ENCODE assay signal across 10 mouse cellular contexts in the genomic region with DNA sequence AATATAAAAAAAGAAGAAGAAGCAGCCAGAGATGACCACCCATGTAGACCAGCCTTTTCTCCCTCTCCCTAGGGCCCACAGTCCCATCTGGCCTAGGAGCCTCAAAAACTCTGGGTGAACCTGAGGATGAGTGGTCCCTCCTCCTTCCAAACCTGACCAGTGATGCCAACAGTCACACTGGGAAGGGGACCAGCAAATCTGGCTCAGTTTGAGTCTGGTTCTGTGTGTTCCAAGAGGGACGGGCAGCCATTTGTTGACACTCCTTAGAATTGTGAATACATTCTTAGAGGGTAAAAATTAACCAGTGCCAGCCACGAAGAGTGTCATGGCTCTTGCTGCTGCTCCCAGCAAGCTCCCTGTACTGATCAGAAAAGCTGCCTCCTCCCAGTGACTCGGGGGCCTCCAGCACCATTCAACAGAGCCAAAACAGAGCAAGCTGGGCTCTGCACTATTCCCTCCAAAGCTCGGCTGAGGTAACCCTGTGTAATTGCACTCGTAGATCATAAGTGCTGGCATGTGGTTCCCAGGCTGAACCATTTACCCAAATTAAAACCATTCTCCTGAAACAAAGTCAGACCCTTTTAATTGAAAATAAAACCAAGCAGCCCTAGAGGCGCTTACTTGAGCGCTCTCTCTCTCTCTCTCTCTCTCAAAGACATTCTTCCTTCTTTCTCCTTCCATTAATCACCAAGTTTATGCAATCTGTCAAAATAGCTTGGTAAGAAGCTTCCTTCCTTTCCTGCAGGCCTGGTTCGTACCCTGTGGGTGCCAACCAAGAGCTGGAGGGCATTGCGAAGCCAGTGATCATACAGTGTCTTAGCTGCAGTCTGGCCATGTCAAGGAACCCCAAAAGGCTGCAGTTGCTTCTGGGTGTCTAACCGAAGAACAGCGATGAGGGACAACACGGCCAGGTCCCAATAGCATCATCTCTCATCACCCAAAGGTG. TPM values are rescaled to one million over a fixed set of nuclear protein-coding genes. Genes with fewer than 3 reads are reported as not detected.
DNase-seq lines count a peak whose midpoint lies in the region; ATAC-seq and TF ChIP-seq lines count a peak whose summit lies in the region.
"Had no signal": no experiment of that assay in that cellular context is flagged by ENCODE, and none has a peak within 500 bp of the region (broad histone marks: within the 10 kb centered on the region; RNA-seq: fewer than 3 reads in every experiment).

No protein-coding gene starts in this region.

- no peak overlapping the region for H3K9ac ChIP-seq in intestine, postnatal 0 days (ENCODE audit: low read depth, low read length)

- no peak overlapping the region for H3K4me2 ChIP-seq in intestine, postnatal 0 days (replicated peaks; ENCODE audit: low read depth)
- H3K4me2 ChIP-seq in myocyte (ENCODE audit: low read depth): no peak overlapping the region

- H3K4me3 ChIP-seq in layer of hippocampus, adult 2 months: no peak overlapping the region
- H3K4me3 ChIP-seq in intestine, postnatal 0 days (ENCODE audit: low read depth, low read length): no peak overlapping the region
- no peak overlapping the region for H3K4me3 ChIP-seq in myocyte

- H3K27me3 ChIP-seq in intestine, postnatal 0 days (replicated peaks; ENCODE audit: control insufficient read depth, insufficient read depth, low read length): no peaks in the 10 kb centered on the region
- H3K27me3 ChIP-seq in myocyte (ENCODE audit: control insufficient read depth, insufficient read depth, insufficient read length): no peaks in the 10 kb centered on the region

- TF ChIP-seq POLR2A in myocyte (IDR thresholded peaks at IDR 0.05; ENCODE audit: insufficient read length, low read depth): no peak

- 53% methylated on average over 12 of the region's 12 CpGs for WGBS in intestine, postnatal 0 days

- no peak for ATAC-seq in intestine, postnatal 0 days

- H3ac ChIP-seq in myocyte (ENCODE audit: control insufficient read depth, insufficient read length): no peak overlapping the region

- TF ChIP-seq CTCF in layer of hippocampus, adult 2 months (conservative IDR thresholded peaks at IDR 0.05): no peak
- no peak for TF ChIP-seq CTCF in intestine, postnatal 0 days (IDR thresholded peaks at IDR 0.05; ENCODE audit: low read depth)

- H3K36me3 ChIP-seq in intestine, postnatal 0 days (ENCODE audit: control insufficient read depth, insufficient read depth): peaks cover 10% of the 10 kb centered on the region; the same call in 1 of the 2 replicates
- no peaks in the 10 kb centered on the region for H3K36me3 ChIP-seq in myocyte (ENCODE audit: control insufficient read depth, insufficient read depth)

- peaks cover 22% of the 10 kb centered on the region; the same call in 1 of the 2 replicates for H3K4me1 ChIP-seq in intestine, postnatal 0 days (replicated peaks; ENCODE audit: control insufficient read depth, insufficient read depth, low read length)

- DNase-seq in layer of hippocampus, adult 2 months (ENCODE audit: low spot score in 2 of 2): no peak
- DNase-seq in layer of hippocampus, adult 8-10 months (ENCODE audit: low spot score in 2 of 2): no peak
- peak; percentile 43 for DNase-seq in embryo, embryonic 11.5 days (ENCODE audit: low read depth, low spot score)
- no peak for DNase-seq in ovary, postnatal 36 days (ENCODE audit: low spot score)
- no peak for DNase-seq in gastrocnemius, postnatal 10 days
- DNase-seq in heart, adult 8-10 months (ENCODE audit: low spot score): no peak
- DNase-seq: retina, postnatal 1 day; thymus, postnatal 25 days had no signal

- peaks cover 100% of the 10 kb centered on the region for H3K79me2 ChIP-seq in myocyte (ENCODE audit: control insufficient read depth, insufficient read depth)

- no peaks in the 10 kb centered on the region for H3K9me3 ChIP-seq in intestine, postnatal 0 days (ENCODE audit: control insufficient read depth)

- H3K27ac ChIP-seq in layer of hippocampus, adult 2 months: peak overlapping the region; percentile 67
- H3K27ac ChIP-seq in intestine, postnatal 0 days (ENCODE audit: low read depth, low read length): peak overlapping the region; percentile 46; the same call in 1 of the 2 replicates

TF ChIP-seq in myocyte, 11 proteins besides CTCF, POLR2A, EP300 and RAD21:
- TF ChIP-seq POLR2AphosphoS2 (IDR thresholded peaks at IDR 0.05; ENCODE audit: insufficient read length, low read depth) (no peak), CEBPB (IDR thresholded peaks at IDR 0.05; ENCODE audit: insufficient read depth, poor library complexity, severe bottlenecking) (peak; percentile 85), MAX (IDR thresholded peaks at IDR 0.05; ENCODE audit: low read depth) (peak; percentile 21)

RNA-seq across cellular contexts. Expression of a gene that starts 7.6 kb away (rescaled TPM):
- 10 to 100 TPM; 49.2 to 53.1 TPM for total RNA-seq in layer of hippocampus, adult 2 months (2021)
- 10 to 100 TPM; 50.9 to 62.2 (median 57.3) TPM for total RNA-seq in layer of hippocampus, adult 8-10 months (2022)
- 10.5 and 11.4 TPM in 2 replicates for polyA plus RNA-seq in intestine, postnatal 0 days (2015; fragmentation: Nextera tagmentation; extraction: Ambion mirVana)
- polyA plus RNA-seq in myocyte (2012; fragmentation: generic; extraction: Trizol): 23.4 TPM
- 10 to 100 TPM; 16.7 to 21.3 TPM for total RNA-seq in gastrocnemius, postnatal 10 days (2021)
- total RNA-seq in heart, adult 8-10 months (2022): 10 to 100 TPM; 22.9 to 25.7 (median 23.7) TPM
